Mouse (Mus musculus) urinary bladder, postnatal 10 days (tissue): ENCODE measurements around the gene C130074G19Rik.

Experiments used
- DNase-seq: peaks from one replicate; pipeline ENCODE4 v3.0.0; 2022; ENCODE audit warnings: low spot score

Gene C130074G19Rik

GRCm38 (mm10) chr1:184882281-184883268 lies at the start of gene C130074G19Rik:
Gene C130074G19Rik, minus strand, starts transcription at chr1:184883218.
- no peak for DNase-seq

GRCm38 (mm10) chr1:184931097-184931496 lies 48.1 kb upstream of the C130074G19Rik start:
- no peak for DNase-seq

GRCm38 (mm10) chr1:184928382-184928781 lies 45.4 kb upstream of the C130074G19Rik start:
- no peak for DNase-seq

- DNase-seq, result no peak
Observed at GRCm38 (mm10) chr1:184927911-184928310, 44.9 kb upstream of the C130074G19Rik start.

GRCm38 (mm10) chr1:184922824-184923223 lies 39.8 kb upstream of the C130074G19Rik start:
- DNase-seq, result no peak

- no peak for DNase-seq
Observed at GRCm38 (mm10) chr1:184920057-184920456, 37.0 kb upstream of the C130074G19Rik start.

- no peak for DNase-seq
Observed at GRCm38 (mm10) chr1:184918227-184918888, 35.3 kb upstream of the C130074G19Rik start.

GRCm38 (mm10) chr1:184912336-184912735 lies 29.3 kb upstream of the C130074G19Rik start:
- no peak for DNase-seq

- DNase-seq, result no peak
Observed at GRCm38 (mm10) chr1:184911861-184912260, 28.8 kb upstream of the C130074G19Rik start.

- DNase-seq, result no peak
Observed at GRCm38 (mm10) chr1:184908558-184908957, 25.5 kb upstream of the C130074G19Rik start.

- no peak for DNase-seq
Observed at GRCm38 (mm10) chr1:184905904-184906745, 23.1 kb upstream of the C130074G19Rik start.

GRCm38 (mm10) chr1:184905371-184905770 lies 22.4 kb upstream of the C130074G19Rik start:
- no peak for DNase-seq

GRCm38 (mm10) chr1:184903697-184904096 lies 20.7 kb upstream of the C130074G19Rik start:
- DNase-seq, result no peak

- no peak for DNase-seq
Observed at GRCm38 (mm10) chr1:184902886-184903285, 19.9 kb upstream of the C130074G19Rik start.

- no peak for DNase-seq
Observed at GRCm38 (mm10) chr1:184897350-184897749, 14.3 kb upstream of the C130074G19Rik start.

- DNase-seq, result no peak
Observed at GRCm38 (mm10) chr1:184891998-184892397, 9.0 kb upstream of the C130074G19Rik start.

- DNase-seq, result no peak
Observed at GRCm38 (mm10) chr1:184889454-184889853, 6.4 kb upstream of the C130074G19Rik start.

- DNase-seq, result no peak
Observed at GRCm38 (mm10) chr1:184886160-184886559, 3.1 kb upstream of the C130074G19Rik start.

GRCm38 (mm10) chr1:184881861-184882260 lies 1.2 kb downstream of the C130074G19Rik start:
- no peak for DNase-seq

- DNase-seq, result no peak
Observed at GRCm38 (mm10) chr1:184881211-184881610, 1.8 kb downstream of the C130074G19Rik start.

- no peak for DNase-seq
Observed at GRCm38 (mm10) chr1:184878860-184879259, 4.2 kb downstream of the C130074G19Rik start.

- DNase-seq, result no peak
Observed at GRCm38 (mm10) chr1:184877306-184877705, 5.7 kb downstream of the C130074G19Rik start.
